Mouse (Mus musculus): ENCODE measurements around the gene Dll1. TPM values are rescaled to one million over a fixed set of nuclear protein-coding genes. Genes with fewer than 3 reads are reported as not detected.

Gene Dll1
- polyA plus RNA-seq, 1 experiment from 2014 or later, result 0.17 TPM

- H3K4me3 ChIP-seq (ENCODE audit: inconsistent target), result no peak overlapping the region
- no peaks in the 10 kb centered on the region for H3K36me3 ChIP-seq (ENCODE audit: inconsistent target)
- no peak overlapping the region for H3K27ac ChIP-seq
- WGBS (ENCODE audit: missing documents), result 96% methylated on average over 4 of the region's 4 CpGs
- no peaks in the 10 kb centered on the region for H3K79me2 ChIP-seq (ENCODE audit: inconsistent target)
Observed at GRCm38 (mm10) chr17:15388892-15389291, 12.2 kb upstream of the Dll1 start.

- Histone ChIP-seq H3K79me2 (ENCODE audit: inconsistent target) (no peaks in the 10 kb centered on the region), H3K4me3 (ENCODE audit: inconsistent target) (no peak overlapping the region), H3K27ac (no peak overlapping the region), H3K36me3 (ENCODE audit: inconsistent target) (no peaks in the 10 kb centered on the region)
- WGBS (ENCODE audit: missing documents), result 95% methylated on average over 5 of the region's 5 CpGs
Observed at GRCm38 (mm10) chr17:15383360-15383759, 6.7 kb upstream of the Dll1 start.

GRCm38 (mm10) chr17:15381869-15382660, 5.4 kb upstream of the Dll1 start:
- Histone ChIP-seq H3K79me2 (ENCODE audit: inconsistent target) (no peaks in the 10 kb centered on the region), H3K4me3 (ENCODE audit: inconsistent target) (no peak overlapping the region), H3K27ac (no peak overlapping the region), H3K36me3 (ENCODE audit: inconsistent target) (no peaks in the 10 kb centered on the region)
- 71% methylated on average over 7 of the region's 7 CpGs for WGBS (ENCODE audit: missing documents)

- 56% methylated on average over 22 of the region's 22 CpGs for WGBS (ENCODE audit: missing documents)
- Histone ChIP-seq H3K4me3 (ENCODE audit: inconsistent target) (peak overlapping the region; percentile 25), H3K27ac (no peak overlapping the region), H3K36me3 (ENCODE audit: inconsistent target) (no peaks in the 10 kb centered on the region), H3K79me2 (ENCODE audit: inconsistent target) (no peaks in the 10 kb centered on the region)
Observed at GRCm38 (mm10) chr17:15381092-15381860, 4.6 kb upstream of the Dll1 start.

- Histone ChIP-seq H3K79me2 (ENCODE audit: inconsistent target) (no peaks in the 10 kb centered on the region), H3K36me3 (ENCODE audit: inconsistent target) (no peaks in the 10 kb centered on the region), H3K4me3 (ENCODE audit: inconsistent target) (peak overlapping the region; percentile 25), H3K27ac (no peak overlapping the region)
- 2% methylated on average over 27 of the region's 27 CpGs for WGBS (ENCODE audit: missing documents)
Observed at GRCm38 (mm10) chr17:15380641-15381051, 4.0 kb upstream of the Dll1 start.

GRCm38 (mm10) chr17:15379741-15380526, 3.3 kb upstream of the Dll1 start:
- H3K36me3 ChIP-seq (ENCODE audit: inconsistent target), result no peaks in the 10 kb centered on the region
- no peak overlapping the region for H3K27ac ChIP-seq
- 31% methylated on average over 17 of the region's 17 CpGs for WGBS (ENCODE audit: missing documents)
- no peaks in the 10 kb centered on the region for H3K79me2 ChIP-seq (ENCODE audit: inconsistent target)
- peak overlapping the region; percentile 25; the same call in 1 of the 2 replicates for H3K4me3 ChIP-seq (ENCODE audit: inconsistent target)

- Histone ChIP-seq H3K36me3 (ENCODE audit: inconsistent target) (no peaks in the 10 kb centered on the region), H3K27ac (no peak overlapping the region), H3K79me2 (ENCODE audit: inconsistent target) (no peaks in the 10 kb centered on the region), H3K4me3 (ENCODE audit: inconsistent target) (no peak overlapping the region)
- 37% methylated on average over 15 of the region's 15 CpGs for WGBS (ENCODE audit: missing documents)
Observed at GRCm38 (mm10) chr17:15378413-15379109, 1.9 kb upstream of the Dll1 start.

- Histone ChIP-seq H3K79me2 (ENCODE audit: inconsistent target) (no peaks in the 10 kb centered on the region), H3K36me3 (ENCODE audit: inconsistent target) (no peaks in the 10 kb centered on the region), H3K4me3 (ENCODE audit: inconsistent target) (no peak overlapping the region), H3K27ac (no peak overlapping the region)
- 0% methylated on average over 1 of the region's 1 CpGs for WGBS (ENCODE audit: missing documents)
Observed at GRCm38 (mm10) chr17:15377901-15378300, 1.2 kb upstream of the Dll1 start.

GRCm38 (mm10) chr17:15375701-15376493, 775 bp downstream of the Dll1 start:
- H3K27ac ChIP-seq, result no peak overlapping the region
- H3K4me3 ChIP-seq (ENCODE audit: inconsistent target), result peak overlapping the region; percentile 57
- WGBS (ENCODE audit: missing documents), result under 1% methylated on average over 64 of the region's 69 CpGs
- H3K36me3 ChIP-seq (ENCODE audit: inconsistent target), result no peaks in the 10 kb centered on the region
- no peaks in the 10 kb centered on the region for H3K79me2 ChIP-seq (ENCODE audit: inconsistent target)

GRCm38 (mm10) chr17:15375224-15375623, 1.4 kb downstream of the Dll1 start:
- H3K79me2 ChIP-seq (ENCODE audit: inconsistent target), result no peaks in the 10 kb centered on the region
- H3K27ac ChIP-seq, result no peak overlapping the region
- 2% methylated on average over 18 of the region's 18 CpGs for WGBS (ENCODE audit: missing documents)
- H3K36me3 ChIP-seq (ENCODE audit: inconsistent target), result no peaks in the 10 kb centered on the region
- peak overlapping the region; percentile 57 for H3K4me3 ChIP-seq (ENCODE audit: inconsistent target)

GRCm38 (mm10) chr17:15374321-15375141, 2.1 kb downstream of the Dll1 start:
- Histone ChIP-seq H3K79me2 (ENCODE audit: inconsistent target) (no peaks in the 10 kb centered on the region), H3K36me3 (ENCODE audit: inconsistent target) (no peaks in the 10 kb centered on the region), H3K4me3 (ENCODE audit: inconsistent target) (peak overlapping the region; percentile 57; the same call in 1 of the 2 replicates), H3K27ac (no peak overlapping the region)
- WGBS (ENCODE audit: missing documents), result 5% methylated on average over 43 of the region's 50 CpGs

GRCm38 (mm10) chr17:15372931-15373652, 3.6 kb downstream of the Dll1 start:
- H3K79me2 ChIP-seq (ENCODE audit: inconsistent target), result no peaks in the 10 kb centered on the region
- WGBS (ENCODE audit: missing documents), result 94% methylated on average over 15 of the region's 15 CpGs
- H3K27ac ChIP-seq, result no peak overlapping the region
- no peaks in the 10 kb centered on the region for H3K36me3 ChIP-seq (ENCODE audit: inconsistent target)
- no peak overlapping the region for H3K4me3 ChIP-seq (ENCODE audit: inconsistent target)
